Mouse (Mus musculus) liver, postnatal 0 days (tissue): Measurements from ENCODE around the gene Cnih2.

Source experiments
- CTCF ChIP-seq: sonication (generic); IDR thresholded peaks from 2 replicates; pipeline ENCODE4 v1.5.1; 2016; ENCODE audit warnings: antibody characterized with exemption, low read depth
- EP300 ChIP-seq: IDR thresholded peaks from 2 replicates; pipeline ENCODE4 v1.6.1; 2016; ENCODE audit warnings: antibody characterized with exemption, low read depth, mild to moderate bottlenecking

DNA sequence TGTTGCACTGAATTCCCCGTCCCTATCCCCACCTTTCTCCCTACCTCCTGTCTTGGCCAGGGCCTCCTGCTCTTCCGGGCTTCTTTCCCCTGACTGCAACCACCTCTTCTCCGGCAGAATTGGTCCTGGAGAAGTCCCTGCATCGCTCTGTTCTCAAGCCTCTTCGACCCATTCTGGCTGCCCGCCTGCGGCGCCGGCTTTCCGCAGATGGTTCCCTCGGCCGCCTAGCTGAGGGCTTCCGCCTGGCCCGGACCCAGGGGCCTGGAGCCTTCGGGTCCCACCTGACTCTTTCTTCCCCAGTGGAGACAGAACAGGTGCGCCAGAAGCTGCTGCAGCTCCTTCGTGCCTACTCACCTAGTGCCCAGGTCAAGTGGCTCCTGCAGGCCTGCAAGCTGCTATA is 45.5 kb downstream of the Cnih2 start:
- no peak for TF ChIP-seq CTCF
- TF ChIP-seq EP300 = no peak
